Mouse (Mus musculus): Measurements from ENCODE around the gene Pld1.

Gene Pld1

DNA sequence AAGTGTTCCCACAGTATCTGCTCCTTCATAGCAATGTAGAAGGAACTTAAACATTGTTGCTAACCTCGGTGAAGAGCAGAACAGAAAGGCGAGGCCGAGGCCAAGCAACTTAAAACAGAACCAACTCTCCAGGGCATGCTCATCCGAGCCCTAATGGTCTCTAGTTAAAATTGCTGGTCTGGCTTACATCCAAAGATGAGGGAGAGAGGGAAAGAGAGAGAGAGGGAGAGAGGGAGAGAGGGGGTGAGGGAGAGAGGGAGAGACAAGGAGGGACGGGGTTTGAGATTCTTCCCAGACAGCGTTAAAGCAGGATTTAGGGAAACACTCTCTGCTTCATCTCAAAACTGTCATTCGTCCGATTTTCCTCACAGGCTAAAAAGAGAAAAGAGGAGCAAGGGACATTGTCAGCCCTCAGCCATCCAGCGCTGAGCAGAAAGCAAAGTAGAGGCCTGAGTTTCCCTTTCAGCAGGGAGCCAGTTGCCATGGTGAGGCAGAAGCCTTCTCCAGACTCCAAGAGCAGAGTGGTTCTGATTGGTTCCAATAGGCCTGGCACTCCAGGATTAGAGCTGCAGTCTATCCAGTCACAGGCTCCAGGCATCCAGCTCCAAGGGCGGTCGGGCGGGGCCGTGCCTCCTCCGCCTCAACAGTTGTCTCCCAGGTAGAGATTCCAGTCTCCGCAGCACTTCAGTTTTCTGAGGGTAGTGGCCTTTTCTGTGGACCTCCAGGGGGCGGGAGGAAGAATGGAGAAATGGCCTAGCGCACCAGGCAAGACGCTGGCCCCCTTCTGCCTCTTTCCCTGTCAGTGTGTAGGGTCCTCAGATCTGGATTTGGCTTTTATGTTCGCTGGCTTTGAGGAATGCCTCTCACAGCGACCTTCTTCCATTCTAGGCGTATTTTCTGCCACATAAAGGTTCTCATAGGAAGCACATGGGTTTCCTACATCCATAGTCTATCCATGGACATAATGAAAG, 237.8 kb downstream of the Pld1 start:
- TF ChIP-seq GATA4 (IDR thresholded peaks at IDR 0.05; ENCODE audit: insufficient replicate concordance, low read length): no peak

DNA sequence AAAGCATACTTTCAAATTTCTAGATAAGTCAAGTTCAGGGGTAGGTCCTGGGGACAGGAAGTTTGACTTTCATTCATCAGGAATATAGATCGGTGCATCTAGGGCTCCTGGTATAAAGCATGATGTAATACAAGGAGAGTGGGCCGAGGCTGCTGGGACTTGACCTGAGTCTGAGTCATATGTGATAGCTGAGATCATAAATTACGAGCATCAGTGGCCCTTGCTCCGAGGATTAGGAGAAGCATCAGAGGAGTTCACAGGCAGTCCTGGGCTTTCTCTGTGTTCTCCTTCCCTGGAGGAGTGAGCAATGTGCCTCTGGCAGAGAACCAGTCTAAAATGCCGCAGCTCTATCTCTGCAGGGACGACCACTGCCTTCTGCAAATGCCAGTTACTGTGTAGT, 239.8 kb downstream of the Pld1 start:
- no peak for TF ChIP-seq GATA4 (IDR thresholded peaks at IDR 0.05; ENCODE audit: insufficient replicate concordance, low read length)

Data from liver, adult (tissue).